Mouse (Mus musculus) urinary bladder, adult 18-20 months (tissue): ENCODE measurements at regions not wholly inside any gene's neighbourhood (a gene's known extent, or its start where the extent isn't known, plus 50 kb on each side); places are given as distances from the start of the nearest gene placed in this dataset.

Source experiments
- DNase-seq, 2 experiments: peaks; one replicate each; pipeline ENCODE4 v3.0.0; 2022; ENCODE audit warnings: low spot score in 2 of 2, mixed read lengths in 2 of 2

- DNase-seq, result no peak
Measured at GRCm38 (mm10) chr1:106483008-106483407, 231.1 kb downstream of the Bcl2 start.

- no peak for DNase-seq
Measured at GRCm38 (mm10) chr1:106477670-106478355, 236.3 kb downstream of the Bcl2 start.

- no peak for DNase-seq
Measured at GRCm38 (mm10) chr1:106468021-106468420, 246.1 kb downstream of the Bcl2 start.

GRCm38 (mm10) chr1:106466644-106467043 is 247.4 kb downstream of the Bcl2 start:
- DNase-seq, result no peak

GRCm38 (mm10) chr1:106465977-106466302 is 248.1 kb downstream of the Bcl2 start:
- DNase-seq, result no peak

- DNase-seq, result no peak
Measured at GRCm38 (mm10) chr1:106465243-106465976, 248.7 kb downstream of the Bcl2 start.

- DNase-seq, result no peak
Measured at GRCm38 (mm10) chr1:106464726-106465125, 249.3 kb downstream of the Bcl2 start.

GRCm38 (mm10) chr1:106462595-106462994 is 251.5 kb downstream of the Bcl2 start:
- no peak for DNase-seq

- DNase-seq, result no peak
Measured at GRCm38 (mm10) chr1:106462112-106462511, 252.0 kb downstream of the Bcl2 start.

- DNase-seq, result peak in 1 of 2 experiments; percentile 15
Measured at GRCm38 (mm10) chr1:106460957-106461356, 253.1 kb downstream of the Bcl2 start.

GRCm38 (mm10) chr1:106449795-106450194 is 264.3 kb downstream of the Bcl2 start:
- peak in 1 of 2 experiments; percentile 6 for DNase-seq
